Mouse (Mus musculus) myocyte (in vitro differentiated cells): ENCODE data around the gene Speer4b.

ENCODE experiments used
- MYOD1 ChIP-seq, 3 experiments: IDR thresholded peaks; one replicate each; pipeline ENCODE4 v1.6.1; 2011; ENCODE audit warnings: control low read depth in 2 of 3, low read depth in 2 of 3, mild to moderate bottlenecking in 2 of 3, moderate library complexity in 1 of 3; ENCODE audit not compliant: insufficient read length in 2 of 3, control insufficient read depth in 1 of 3
- POLR2A ChIP-seq: IDR thresholded peaks from one replicate; pipeline ENCODE4 v1.6.1; 2011; ENCODE audit warnings: low read depth, mild to moderate bottlenecking, control low read depth, moderate library complexity; ENCODE audit not compliant: insufficient read length
- POLR2AphosphoS2 ChIP-seq: IDR thresholded peaks from one replicate; pipeline ENCODE4 v1.6.1; 2011; ENCODE audit warnings: low read depth, control low read depth; ENCODE audit not compliant: insufficient read length
- TCF12 ChIP-seq: IDR thresholded peaks from one replicate; pipeline ENCODE4 v1.6.1; 2011; ENCODE audit warnings: mild to moderate bottlenecking, control low read depth; ENCODE audit not compliant: poor library complexity, insufficient read depth, severe bottlenecking

DNA sequence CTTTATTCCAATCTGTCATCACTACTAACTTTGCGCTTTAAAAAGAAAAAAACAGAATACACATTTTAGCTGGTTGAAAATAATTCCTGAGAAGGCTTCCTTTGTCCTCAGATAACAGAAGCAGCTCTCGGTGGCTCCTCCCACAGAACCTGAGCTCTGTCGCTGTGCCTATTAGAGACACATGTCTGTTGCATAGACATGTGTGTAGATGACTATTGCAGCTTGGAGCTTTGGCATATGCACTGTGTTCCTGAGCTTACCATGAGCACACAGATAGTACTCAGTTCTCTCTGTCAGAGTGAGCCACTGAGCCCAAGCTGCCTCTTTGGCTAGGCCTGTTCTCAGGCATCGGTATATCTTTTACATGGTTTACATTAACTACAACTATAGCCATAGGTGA lies 48.1 kb upstream of the Speer4b start:
- TF ChIP-seq POLR2A (no peak), TCF12 (no peak), POLR2AphosphoS2 (no peak), MYOD1 (IDR thresholded peaks at IDR 0.05; ENCODE audit: control insufficient read depth in 1 of 3, insufficient read length in 2 of 3, low read depth in 2 of 3) (no peak)
